Comparison of ENCODE assay signal across 1 mouse cellular context in the genomic region with DNA sequence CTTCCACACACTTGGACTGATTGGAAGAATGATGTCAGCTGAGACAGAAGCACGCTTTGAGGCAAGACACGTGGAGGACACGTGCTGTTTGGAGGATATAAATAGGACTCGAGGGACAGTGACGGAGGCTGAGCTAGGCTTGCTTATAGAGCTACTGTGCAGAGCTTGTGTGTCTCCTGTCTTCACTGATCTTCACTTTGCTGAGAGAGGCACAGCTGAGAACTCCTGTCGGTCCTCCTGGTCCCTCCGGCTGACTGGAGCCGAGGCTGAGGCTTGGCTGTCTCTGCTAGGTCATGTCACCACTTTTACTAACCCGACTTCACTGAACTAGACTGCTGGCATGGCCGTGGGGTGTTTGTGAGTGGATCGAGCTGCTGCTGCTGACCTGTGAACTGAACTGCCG.
TF ChIP-seq lines count a peak whose summit lies in the region.

No protein-coding gene starts in this region.

TF ChIP-seq in CH12.LX, 34 proteins besides CTCF, POLR2A, EP300 and RAD21:
- TF ChIP-seq BHLHE40 (IDR thresholded peaks at IDR 0.05; ENCODE audit: low read depth, low read length) = peak; percentile 78
- TF ChIP-seq MAX (IDR thresholded peaks at IDR 0.05; ENCODE audit: low read length) = peak; percentile 91
- peak; percentile 73; the same call in 1 of the 2 replicates for TF ChIP-seq MYC (IDR thresholded peaks at IDR 0.05; ENCODE audit: low read depth, low read length)
- TF ChIP-seq CHD2 (IDR thresholded peaks at IDR 0.05; ENCODE audit: low read length) = no peak
- TF ChIP-seq UBTF (IDR thresholded peaks at IDR 0.05; ENCODE audit: low read depth, low read length) = no peak
